Mouse (Mus musculus) brain, embryonic 18.5 days (tissue): ENCODE measurements at regions not wholly inside any gene's neighbourhood (a gene's known extent, or its start where the extent isn't known, plus 50 kb on each side); places are given as distances from the start of the nearest gene placed in this dataset.
"Not testable (repeated sequence)": the region's sequence is repeated elsewhere in the genome, so short reads cannot be mapped to it uniquely, and the experiment has no call there.

Experiments used
- DNase-seq: peaks from one replicate; pipeline ENCODE4 v3.0.0-alpha.2; 2012; ENCODE audit warnings: low read depth, low spot score

- DNase-seq = no peak
Observed at GRCm38 (mm10) chr10:95773425-95773980, 69.2 kb downstream of the Gm33543 start.

GRCm38 (mm10) chr10:95772811-95773424, 69.8 kb downstream of the Gm33543 start:
- no peak for DNase-seq

GRCm38 (mm10) chr10:95768974-95769373, 73.8 kb downstream of the Gm33543 start:
- DNase-seq = no peak

- no peak for DNase-seq
Observed at GRCm38 (mm10) chr10:95767526-95768161, 75.1 kb downstream of the Gm33543 start.

- no peak for DNase-seq
Observed at GRCm38 (mm10) chr10:95764129-95764528, 78.6 kb downstream of the Gm33543 start.

- no peak for DNase-seq
Observed at GRCm38 (mm10) chr10:95762632-95763031, 80.1 kb downstream of the Gm33543 start.

- no peak for DNase-seq
Observed at GRCm38 (mm10) chr10:95761969-95762368, 80.8 kb downstream of the Gm33543 start.

- no peak for DNase-seq
Observed at GRCm38 (mm10) chr10:95760121-95760870, 82.4 kb downstream of the Gm33543 start.

- DNase-seq = no peak
Observed at GRCm38 (mm10) chr10:95758181-95758580, 84.5 kb downstream of the Gm33543 start.

GRCm38 (mm10) chr10:95755429-95755828, 82.2 kb upstream of the Anapc15-ps start:
- no peak for DNase-seq

- no peak for DNase-seq
Observed at GRCm38 (mm10) chr10:95753396-95753905, 80.2 kb upstream of the Anapc15-ps start.

GRCm38 (mm10) chr10:95748360-95748759, 75.1 kb upstream of the Anapc15-ps start:
- no peak for DNase-seq

- no peak for DNase-seq
Observed at GRCm38 (mm10) chr10:95747939-95748338, 74.7 kb upstream of the Anapc15-ps start.

GRCm38 (mm10) chr10:95745834-95746620, 72.8 kb upstream of the Anapc15-ps start:
- DNase-seq = no peak

GRCm38 (mm10) chr10:95745254-95745653, 72.0 kb upstream of the Anapc15-ps start:
- DNase-seq = no peak

- no peak for DNase-seq
Observed at GRCm38 (mm10) chr10:95743627-95744026, 70.4 kb upstream of the Anapc15-ps start.

- no peak for DNase-seq
Observed at GRCm38 (mm10) chr10:95739421-95739820, 66.2 kb upstream of the Anapc15-ps start.

GRCm38 (mm10) chr10:95736743-95737142, 63.5 kb upstream of the Anapc15-ps start:
- not testable (repeated sequence) for DNase-seq

GRCm38 (mm10) chr10:95731001-95731400, 57.8 kb upstream of the Anapc15-ps start:
- no peak for DNase-seq

- DNase-seq = no peak
Observed at GRCm38 (mm10) chr10:95729890-95730289, 56.6 kb upstream of the Anapc15-ps start.

- DNase-seq = peak; percentile 6
Observed at GRCm38 (mm10) chr10:95725910-95726309, 52.7 kb upstream of the Anapc15-ps start.
